Mouse (Mus musculus): Measurements from ENCODE around the gene Spock2. TPM values are rescaled to one million over a fixed set of nuclear protein-coding genes. Genes with fewer than 3 reads are reported as not detected.
"Not testable (repeated sequence)": the region's sequence is repeated elsewhere in the genome, so short reads cannot be mapped to it uniquely, and the experiment has no call there.

The Spock2 gene
- total RNA-seq, 2 experiments from 2014 or later: not detected

DNA sequence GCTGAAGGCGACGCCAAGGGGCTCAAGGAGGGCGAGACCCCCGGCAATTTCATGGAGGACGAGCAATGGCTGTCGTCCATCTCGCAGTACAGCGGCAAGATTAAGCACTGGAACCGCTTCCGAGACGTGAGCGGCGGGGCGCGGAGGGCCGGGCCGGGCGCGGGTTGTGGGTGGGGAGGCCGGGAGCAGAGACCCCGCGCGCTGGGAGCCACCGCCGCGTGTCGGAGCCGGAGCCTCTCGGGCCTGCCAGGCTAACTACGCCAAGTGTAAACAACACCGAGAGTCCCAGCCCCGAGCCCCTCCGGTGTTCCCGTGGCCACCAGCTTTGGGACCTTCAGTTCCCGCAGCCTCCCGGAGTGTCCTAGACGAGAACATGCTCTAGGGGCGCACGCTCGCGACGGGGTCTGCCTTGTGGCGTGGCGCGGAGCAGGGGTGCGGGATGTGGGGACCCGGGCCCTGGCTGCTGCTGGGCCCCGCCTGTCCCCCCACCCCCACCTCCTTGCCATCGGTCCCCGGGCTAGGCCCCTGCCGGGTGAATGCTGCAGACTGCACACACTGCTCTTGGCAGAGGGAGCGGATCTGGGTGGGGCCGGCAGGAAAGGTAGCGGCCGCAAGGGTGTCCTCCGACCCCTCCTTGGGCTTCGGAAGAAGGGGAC is 640 bp downstream of the Spock2 start:
- peak; percentile 54 for ATAC-seq (replicated peaks; ENCODE audit: poor library complexity, severe bottlenecking)

GRCm38 (mm10) chr10:60107448-60107847 is 1.4 kb downstream of the Spock2 start:
- peak; percentile 32 for ATAC-seq (replicated peaks; ENCODE audit: poor library complexity, severe bottlenecking)

DNA sequence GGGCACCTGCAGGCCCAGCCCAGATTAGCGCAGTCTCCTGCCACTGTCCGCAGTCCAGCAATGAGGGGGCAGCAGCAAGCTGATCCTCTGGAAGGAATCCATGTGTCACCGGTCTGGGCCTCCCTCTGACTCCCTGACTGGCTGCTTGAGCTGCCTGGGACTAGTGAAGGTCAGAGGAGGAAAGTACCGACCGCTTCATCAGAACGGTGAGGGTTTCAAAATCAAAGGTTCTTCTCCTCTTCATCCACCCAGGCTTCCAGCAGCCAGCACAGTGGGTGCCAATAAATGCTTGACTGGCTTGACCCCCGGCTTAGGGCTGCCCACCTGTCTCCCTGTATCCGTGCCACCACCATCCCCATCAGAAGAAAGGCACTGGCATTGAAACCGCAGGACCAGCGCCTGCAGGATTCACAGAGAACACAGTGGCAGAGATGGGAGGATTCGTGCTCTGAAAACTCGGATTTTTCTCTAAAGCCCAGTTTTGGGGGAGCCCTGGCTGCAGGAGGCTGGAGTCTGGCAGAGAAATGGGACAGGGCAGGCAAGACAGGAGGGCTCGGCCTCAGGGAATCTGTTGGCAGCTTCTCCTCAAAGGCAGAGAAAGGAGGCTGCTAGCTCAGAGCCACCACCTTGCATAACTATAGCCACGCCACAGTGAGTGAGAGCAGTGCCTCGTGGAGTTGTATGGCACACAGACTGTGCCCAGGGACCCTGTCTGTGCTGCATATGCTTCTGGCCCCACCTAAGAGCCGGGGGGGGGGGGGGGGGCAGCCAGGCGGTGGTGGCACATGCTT is 2.5 kb downstream of the Spock2 start:
- no peak for ATAC-seq (replicated peaks; ENCODE audit: poor library complexity, severe bottlenecking)

DNA sequence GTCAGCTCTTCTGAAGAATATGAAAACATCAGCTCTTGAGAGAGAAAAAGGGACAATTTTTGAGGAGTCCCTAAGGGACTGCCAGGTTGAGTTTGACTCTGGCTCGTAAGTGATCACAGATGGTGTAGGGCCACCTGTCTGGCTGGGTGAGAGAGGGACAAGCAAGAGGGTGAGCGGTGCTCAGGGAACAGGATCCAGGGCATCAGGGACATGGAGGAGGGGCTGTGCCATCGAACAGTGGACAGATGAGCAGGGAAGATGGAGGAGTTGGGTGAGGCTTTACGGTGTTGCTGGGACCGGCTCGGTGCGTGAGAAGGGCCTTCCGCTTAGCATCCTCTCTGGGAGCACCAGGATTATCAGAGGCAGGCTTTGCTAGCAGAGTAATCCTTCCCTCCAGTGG is 3.3 kb downstream of the Spock2 start:
- no peak for ATAC-seq (replicated peaks; ENCODE audit: poor library complexity, severe bottlenecking)

DNA sequence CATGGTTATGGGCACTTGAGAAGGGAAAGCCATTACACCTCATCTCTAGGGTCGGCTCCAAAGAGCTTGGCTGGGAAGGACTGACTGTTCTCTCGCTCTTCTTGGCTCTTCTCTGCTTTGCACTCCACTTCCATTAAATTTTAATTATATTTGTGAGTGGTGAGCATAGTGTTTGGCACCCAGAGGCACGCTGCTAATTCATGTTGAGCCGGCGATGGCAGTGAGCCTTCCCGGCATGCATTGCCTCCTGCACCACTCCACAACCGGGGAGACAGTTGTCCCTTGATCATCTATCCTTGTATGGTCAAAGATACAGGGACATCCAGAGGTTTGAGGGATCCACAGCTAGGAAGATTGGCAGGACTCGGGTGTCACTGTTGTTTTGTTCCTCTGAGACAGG is 4.0 kb downstream of the Spock2 start:
- ATAC-seq (replicated peaks; ENCODE audit: poor library complexity, severe bottlenecking): no peak

DNA sequence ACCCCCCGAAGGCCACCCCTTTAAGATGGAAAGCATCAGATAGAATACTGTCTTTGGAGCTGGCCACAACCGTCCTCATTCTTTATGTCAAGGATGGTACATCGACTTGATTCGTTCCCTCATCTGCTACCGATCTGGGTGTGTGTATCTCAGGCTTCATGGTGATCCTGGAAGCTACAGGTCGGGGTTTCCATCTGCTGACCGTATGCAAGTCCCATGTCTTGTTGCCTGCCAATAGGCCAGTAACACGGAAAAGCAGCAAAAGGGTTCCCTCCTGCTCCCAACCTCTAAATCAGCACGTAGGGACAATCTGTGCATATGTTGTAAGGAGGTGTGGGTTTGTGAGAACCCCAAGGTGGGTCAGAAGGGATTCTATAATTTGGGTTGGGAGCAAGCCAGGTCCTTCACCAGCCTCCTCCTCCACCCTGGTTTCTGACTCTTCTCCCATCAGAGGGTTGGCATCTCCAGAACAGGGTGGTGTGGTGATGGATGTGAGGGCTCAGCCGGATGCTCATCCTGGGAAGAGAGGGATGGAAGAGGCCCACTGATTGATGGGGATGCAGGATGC is 5.0 kb downstream of the Spock2 start:
- ATAC-seq (replicated peaks; ENCODE audit: poor library complexity, severe bottlenecking): no peak

GRCm38 (mm10) chr10:60113965-60114690 is 8.1 kb downstream of the Spock2 start:
- ATAC-seq (replicated peaks; ENCODE audit: poor library complexity, severe bottlenecking): no peak

DNA sequence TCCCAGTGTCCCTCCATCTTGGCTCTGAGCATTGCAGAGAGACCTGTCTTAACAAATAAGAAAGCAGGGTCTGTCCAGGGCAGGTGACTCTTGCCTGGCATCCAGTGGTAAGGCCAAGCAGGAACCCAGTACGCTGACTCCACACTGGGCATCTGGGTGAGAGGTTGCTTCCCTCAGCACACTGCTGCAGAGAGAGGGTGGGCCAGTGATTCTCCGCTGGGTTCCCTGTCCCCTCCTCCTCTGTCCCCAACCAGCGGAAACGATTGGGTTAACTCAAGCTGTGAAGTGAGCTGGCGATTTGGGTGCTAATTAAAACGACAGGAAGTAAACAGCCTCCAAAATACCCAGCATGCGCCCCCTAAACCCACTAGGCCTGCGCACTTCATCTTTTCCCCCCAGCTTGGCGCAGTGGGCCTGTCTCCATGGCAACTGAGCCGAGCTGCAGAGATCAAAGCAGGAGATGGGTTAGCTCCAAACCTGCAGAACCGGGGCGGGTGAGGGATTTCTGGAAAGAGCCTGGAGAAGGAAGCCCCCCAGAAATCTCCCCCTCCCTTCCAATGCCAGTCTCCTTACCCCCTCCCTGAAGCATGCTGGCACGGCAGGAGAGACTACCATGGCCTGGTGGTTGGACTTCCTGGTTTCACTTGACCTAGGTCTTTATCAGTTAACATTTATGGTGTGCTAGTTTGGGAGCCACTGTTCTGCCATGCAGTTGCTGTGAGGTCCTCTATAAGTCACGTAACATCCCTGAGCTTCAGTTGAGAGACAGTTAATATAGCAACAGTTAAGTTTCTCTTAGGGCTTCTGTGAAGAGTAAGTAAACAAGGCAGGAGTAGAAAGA is 9.5 kb downstream of the Spock2 start:
- ATAC-seq (replicated peaks; ENCODE audit: poor library complexity, severe bottlenecking): peak; percentile 56

DNA sequence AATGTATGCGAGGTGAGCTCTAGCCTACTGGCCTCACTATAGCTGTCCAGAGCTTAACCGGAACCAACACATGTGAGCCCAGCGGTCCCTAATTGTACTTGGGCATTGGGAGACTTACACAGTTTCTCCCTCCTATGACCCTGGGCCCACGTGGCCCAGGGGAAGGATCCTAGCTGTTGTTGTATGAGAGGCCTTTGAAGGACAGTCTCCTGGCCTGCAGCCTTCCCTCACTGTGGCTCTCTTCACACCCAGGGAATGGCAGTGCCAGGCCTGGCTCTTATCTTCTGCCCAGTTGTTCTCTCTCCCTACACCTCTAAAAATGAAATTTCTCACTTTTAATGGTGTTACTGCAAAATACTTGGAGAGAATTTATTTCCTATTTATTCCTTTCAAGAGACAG is 11.0 kb downstream of the Spock2 start:
- no peak for ATAC-seq (replicated peaks; ENCODE audit: poor library complexity, severe bottlenecking)

DNA sequence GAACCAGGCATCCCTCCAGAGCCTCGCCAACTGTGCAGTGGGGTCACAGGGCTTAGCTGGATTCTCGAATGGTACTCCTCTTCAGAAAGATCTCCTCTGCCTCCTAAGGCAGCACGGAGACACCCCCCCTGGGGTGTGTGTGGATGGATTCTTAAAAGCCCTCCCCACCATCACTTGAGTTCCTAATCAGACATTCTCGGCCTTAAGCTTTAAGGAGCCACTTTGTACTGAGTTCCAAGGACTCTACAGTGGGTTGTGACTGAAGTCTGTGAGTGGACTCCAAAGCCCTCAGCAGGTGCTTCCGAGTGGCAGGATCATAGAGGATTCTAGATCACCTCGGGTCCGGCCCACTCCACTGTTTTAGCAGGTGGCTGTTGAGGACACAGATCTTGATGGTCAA is 12.4 kb downstream of the Spock2 start:
- no peak for ATAC-seq (replicated peaks; ENCODE audit: poor library complexity, severe bottlenecking)

DNA sequence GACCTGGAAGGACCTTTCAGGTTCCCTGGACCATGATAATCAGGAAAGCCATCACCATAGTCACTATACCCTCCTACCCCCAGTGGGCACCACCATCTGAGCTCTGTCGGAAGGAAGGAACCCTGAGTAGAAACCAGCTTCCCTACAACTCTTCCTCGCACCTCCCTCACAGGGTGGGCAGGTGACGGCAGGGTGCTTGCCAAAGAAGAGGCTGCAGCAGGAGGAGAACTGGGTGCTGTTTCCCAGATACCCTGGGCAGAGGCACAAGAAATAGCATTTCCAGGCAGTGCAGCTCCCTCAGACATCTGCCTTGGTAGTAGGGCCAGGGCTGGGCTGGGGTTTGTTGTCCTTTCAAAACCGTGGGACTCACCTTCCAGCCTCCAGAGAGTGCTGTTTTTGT is 14.6 kb downstream of the Spock2 start:
- ATAC-seq (replicated peaks; ENCODE audit: poor library complexity, severe bottlenecking): no peak

- ATAC-seq (replicated peaks; ENCODE audit: poor library complexity, severe bottlenecking): 0 out of 2 replicates have a peak, but pooled peaks have one; percentile 39
These were observed 18.1 kb downstream of the Spock2 start for GRCm38 (mm10) chr10:60124078-60124477.

- peak; percentile 45 for ATAC-seq (replicated peaks; ENCODE audit: poor library complexity, severe bottlenecking)
These were observed 19.7 kb downstream of the Spock2 start for GRCm38 (mm10) chr10:60125529-60126327.

GRCm38 (mm10) chr10:60128287-60128686 is 22.3 kb downstream of the Spock2 start:
- ATAC-seq (replicated peaks; ENCODE audit: poor library complexity, severe bottlenecking): no peak

GRCm38 (mm10) chr10:60130504-60130903 is 24.5 kb downstream of the Spock2 start:
- peak; percentile 94 for ATAC-seq (replicated peaks; ENCODE audit: poor library complexity, severe bottlenecking)

- ATAC-seq (replicated peaks; ENCODE audit: poor library complexity, severe bottlenecking): no peak
These were observed 27.5 kb downstream of the Spock2 start for GRCm38 (mm10) chr10:60133501-60133900.

DNA sequence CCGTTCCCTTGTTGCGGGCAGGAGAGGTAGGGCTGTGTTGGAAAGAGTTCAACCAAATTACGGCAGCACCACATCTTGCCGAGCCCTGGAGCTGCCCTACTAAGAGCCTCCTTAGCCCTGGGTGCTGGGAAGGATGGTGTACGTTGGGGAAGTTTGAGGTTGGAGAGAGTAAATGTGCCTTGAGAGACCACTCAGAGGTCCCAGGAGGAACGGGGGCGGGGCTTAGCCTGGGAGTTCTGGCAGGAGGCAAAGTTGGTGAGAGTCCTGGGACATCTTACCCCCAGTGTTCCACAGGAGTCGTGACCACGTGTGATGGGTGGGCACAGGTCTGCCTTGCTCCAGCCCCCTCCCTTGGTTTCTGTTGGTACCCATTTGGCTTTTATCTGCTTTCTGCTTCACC is 28.2 kb downstream of the Spock2 start:
- ATAC-seq (replicated peaks; ENCODE audit: poor library complexity, severe bottlenecking): no peak

DNA sequence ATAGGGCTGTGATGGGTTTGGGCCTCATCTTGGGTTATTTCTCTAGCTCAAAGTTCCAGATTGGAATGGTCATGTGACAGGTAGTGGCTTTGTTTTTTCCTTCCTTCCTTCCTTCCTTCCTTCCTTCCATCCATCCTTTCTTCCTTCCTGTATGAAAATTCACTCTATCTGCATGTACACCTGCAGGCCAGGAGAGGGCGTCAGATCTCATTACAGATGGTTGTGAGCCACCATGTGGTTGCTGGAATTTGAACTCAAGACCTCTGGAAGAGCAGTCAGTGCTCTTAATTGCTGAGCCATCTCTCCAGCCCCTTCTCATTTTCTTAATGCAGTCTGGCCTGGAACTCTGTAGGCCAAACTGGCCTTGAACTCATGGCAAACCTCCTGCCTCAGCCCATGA is 30.0 kb downstream of the Spock2 start:
- not testable (repeated sequence) for ATAC-seq (replicated peaks; ENCODE audit: poor library complexity, severe bottlenecking)

DNA sequence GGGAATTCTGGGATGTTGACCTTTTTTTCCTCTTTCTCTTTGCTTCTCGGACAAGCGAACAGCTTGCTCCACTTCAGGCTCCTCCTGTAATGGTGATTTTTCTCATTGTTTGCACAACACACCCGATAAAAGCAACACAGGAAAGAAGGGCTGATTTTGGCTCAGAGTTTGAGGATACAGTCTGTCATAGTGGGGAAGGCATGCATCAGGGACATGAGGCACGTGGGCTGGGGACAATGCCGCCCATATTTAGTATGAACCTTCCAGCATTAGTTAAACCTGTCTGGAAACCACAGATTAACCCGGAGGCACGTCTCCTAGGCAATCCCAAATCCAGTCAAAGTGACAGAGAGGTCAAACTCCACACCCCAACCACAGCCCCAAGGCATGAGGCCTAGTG is 30.9 kb downstream of the Spock2 start:
- ATAC-seq (replicated peaks; ENCODE audit: poor library complexity, severe bottlenecking): no peak

Measured in granulocyte monocyte progenitor cell, adult 5-6 weeks (primary cell).